9 mouse cellular contexts compared by ENCODE assay signal in the genomic region with DNA sequence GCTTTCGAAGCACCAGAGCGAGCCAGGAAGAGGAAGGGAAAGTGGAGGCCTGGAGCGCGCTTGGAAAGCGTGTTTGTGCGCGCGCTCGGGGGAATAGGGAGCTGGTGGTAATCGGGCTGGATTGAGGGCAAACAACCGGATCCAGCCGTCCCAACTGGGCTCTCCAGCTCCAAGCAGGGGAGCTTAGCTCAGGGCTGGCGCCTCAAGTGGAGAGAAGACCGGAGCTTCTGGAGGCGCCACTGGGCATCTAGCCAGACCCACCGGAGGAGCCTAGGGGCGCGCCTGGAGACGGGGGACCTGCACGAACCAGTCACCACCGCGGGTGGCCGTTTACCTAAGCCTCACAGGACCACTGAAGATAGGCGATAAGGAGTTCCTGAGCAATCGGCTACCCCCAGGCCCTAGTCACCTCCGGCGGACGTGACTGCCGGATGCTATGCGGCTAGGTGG. TPM values are rescaled to one million over a fixed set of nuclear protein-coding genes. Genes with fewer than 3 reads are reported as not detected.
DNase-seq lines count a peak whose midpoint lies in the region; ATAC-seq and TF ChIP-seq lines count a peak whose summit lies in the region.
"Had no signal": no experiment of that assay in that cellular context is flagged by ENCODE, and none has a peak within 500 bp of the region (broad histone marks: within the 10 kb centered on the region; RNA-seq: fewer than 3 reads in every experiment).

No protein-coding gene starts in this region.

- H3K4me2 ChIP-seq in intestine, embryonic 15.5 days (replicated peaks): peak overlapping the region; percentile 53
- H3K4me2 ChIP-seq in lung, postnatal 0 days (replicated peaks; ENCODE audit: low read depth, low read length): peak overlapping the region; percentile 55
- peak overlapping the region; percentile 39 for H3K4me2 ChIP-seq in stomach, embryonic 14.5 days (replicated peaks; ENCODE audit: low read depth, low read length)

- peak overlapping the region; percentile 23 for H3K4me3 ChIP-seq in intestine, embryonic 15.5 days (replicated peaks)
- peak overlapping the region; percentile 19 for H3K4me3 ChIP-seq in lung, postnatal 0 days (ENCODE audit: low read depth, low read length)
- peak overlapping the region; percentile 21; the same call in 1 of the 2 replicates for H3K4me3 ChIP-seq in stomach, embryonic 14.5 days (ENCODE audit: low read depth, low read length)

- TF ChIP-seq CTCF in lung, postnatal 0 days (IDR thresholded peaks at IDR 0.05): peak; percentile 46

- H3K4me1 ChIP-seq in intestine, embryonic 15.5 days (replicated peaks): 0 out of 2 replicates have a peak, but pooled peaks cover 12% of the 10 kb centered on the region
- H3K4me1 ChIP-seq in lung, postnatal 0 days (ENCODE audit: insufficient read depth, low read depth, low read length): no peaks in the 10 kb centered on the region
- peaks cover 7% of the 10 kb centered on the region; the same call in 1 of the 2 replicates for H3K4me1 ChIP-seq in stomach, embryonic 14.5 days (ENCODE audit: control insufficient read depth, insufficient read depth, low read length)

- peaks cover 29% of the 10 kb centered on the region for H3K27me3 ChIP-seq in intestine, embryonic 15.5 days (replicated peaks)
- H3K27me3 ChIP-seq in lung, postnatal 0 days (replicated peaks; ENCODE audit: insufficient read depth, low read length): no peaks in the 10 kb centered on the region
- 0 out of 2 replicates have a peak, but pooled peaks cover 4% of the 10 kb centered on the region for H3K27me3 ChIP-seq in stomach, embryonic 14.5 days (ENCODE audit: control insufficient read depth, insufficient read depth, low read length)

- H3K27ac ChIP-seq in intestine, embryonic 15.5 days: no peak overlapping the region
- H3K27ac ChIP-seq in lung, postnatal 0 days (ENCODE audit: low read length): no peak overlapping the region
- no peak overlapping the region for H3K27ac ChIP-seq in stomach, embryonic 14.5 days (ENCODE audit: low read length)
- H3K27ac ChIP-seq: macrophage had no signal

- WGBS in intestine, embryonic 15.5 days: 8% methylated on average over 30 of the region's 30 CpGs
- WGBS in lung, postnatal 0 days: 2% methylated on average over 23 of the region's 30 CpGs
- 8% methylated on average over 29 of the region's 30 CpGs for WGBS in stomach, embryonic 14.5 days

- H3K9ac ChIP-seq in intestine, embryonic 15.5 days: peak overlapping the region; percentile 30
- no peak overlapping the region for H3K9ac ChIP-seq in lung, postnatal 0 days (replicated peaks; ENCODE audit: low read depth)
- H3K9ac ChIP-seq in stomach, embryonic 14.5 days (replicated peaks; ENCODE audit: low read depth, low read length): no peak overlapping the region; the same call in 1 of the 2 replicates

- DNase-seq in heart, adult 11 months: peak; percentile 97
- no peak for DNase-seq in heart, adult 8-10 months (ENCODE audit: low spot score)
- peak; percentile 33 for DNase-seq in adrenal gland, postnatal 25 days
- DNase-seq in gastrocnemius, postnatal 4 days (ENCODE audit: low spot score in 2 of 2): peak; percentile 23 to 41
- peak; percentile 67 for DNase-seq in lung, postnatal 0 days (ENCODE audit: low spot score)

- no peak for ATAC-seq in intestine, embryonic 15.5 days
- no peak for ATAC-seq in lung, postnatal 0 days
- ATAC-seq in stomach, embryonic 14.5 days (ENCODE audit: insufficient number of reproducible peaks, insufficient read depth, low FRiP score, low read depth): no peak
- ATAC-seq in inflammation-experienced regulatory T-cells, adult 6 months: no peak

- H3K36me3 ChIP-seq in intestine, embryonic 15.5 days: no peaks in the 10 kb centered on the region
- H3K36me3 ChIP-seq in lung, postnatal 0 days (ENCODE audit: insufficient read depth, low read length): no peaks in the 10 kb centered on the region
- no peaks in the 10 kb centered on the region for H3K36me3 ChIP-seq in stomach, embryonic 14.5 days (ENCODE audit: control insufficient read depth, insufficient read depth, low read length)

- no peaks in the 10 kb centered on the region for H3K9me3 ChIP-seq in intestine, embryonic 15.5 days
- H3K9me3 ChIP-seq in lung, postnatal 0 days (ENCODE audit: low read length): no peaks in the 10 kb centered on the region
- no peaks in the 10 kb centered on the region for H3K9me3 ChIP-seq in stomach, embryonic 14.5 days (ENCODE audit: control insufficient read depth, low read depth, low read length)

- no peak for TF ChIP-seq EP300 in lung, postnatal 0 days (IDR thresholded peaks at IDR 0.05)

RNA-seq across cellular contexts. Expression of a gene that starts 4.3 kb away (rescaled TPM):
- 10 to 100 TPM; 18.7 to 23.4 (median 20.5) TPM for total RNA-seq in heart, adult 8-10 months (2022)
- total RNA-seq in adrenal gland, postnatal 25 days (2021): 22.0 and 22.7 TPM in 2 replicates
- 10 to 100 TPM; 38.1 to 38.7 TPM for total RNA-seq in gastrocnemius, postnatal 4 days (2021)
- polyA plus RNA-seq in intestine, embryonic 15.5 days (2015; fragmentation: Nextera tagmentation; extraction: Ambion mirVana): 12.4 and 13.7 TPM in 2 replicates
- 8.2 and 12.0 TPM in 2 replicates for polyA plus RNA-seq in lung, postnatal 0 days (2015; fragmentation: Nextera tagmentation; extraction: Ambion mirVana)
- 20.6 and 21.2 TPM in 2 replicates for polyA plus RNA-seq in stomach, embryonic 14.5 days (2014; fragmentation: Nextera tagmentation; extraction: Ambion mirVana)
- 10 to 100 TPM; 15.1 to 28.3 (median 23.8) TPM for polyA plus RNA-seq in inflammation-experienced regulatory T-cells, adult 6 months (2017; shearing (Covaris generic))
